Mouse (Mus musculus): ENCODE results near the gene Prkacb.

GRCm38 (mm10) chr3:146783645-146784225, 29.1 kb downstream of the Prkacb start:
- TF ChIP-seq CTCF (IDR thresholded peaks at IDR 0.05; ENCODE audit: extremely low read depth, insufficient read depth, insufficient read length, insufficient replicate concordance) (peak; percentile 49; the same call in 1 of the 2 replicates), POLR2A (IDR thresholded peaks at IDR 0.05; ENCODE audit: low read depth, low read length) (no peak)

Measured in spleen, adult 2 months (tissue).